Comparison of ENCODE assay signal across 11 mouse cellular contexts in genomic region chr15:86091201-86091997, GRCm38 (mm10). TPM values are rescaled to one million over a fixed set of nuclear protein-coding genes. Genes with fewer than 3 reads are reported as not detected.
DNase-seq lines count a peak whose midpoint lies in the region; ATAC-seq lines count a peak whose summit lies in the region.
"Had no signal": no experiment of that assay in that cellular context is flagged by ENCODE, and none has a peak within 500 bp of the region (broad histone marks: within the 10 kb centered on the region; RNA-seq: fewer than 3 reads in every experiment).

No protein-coding gene starts in this region.

- H3K4me1 ChIP-seq in forebrain, embryonic 10.5 days, result peaks cover 44% of the 10 kb centered on the region
- peaks cover 42% of the 10 kb centered on the region for H3K4me1 ChIP-seq in forebrain, embryonic 12.5 days
- H3K4me1 ChIP-seq in kidney, embryonic 14.5 days (ENCODE audit: control insufficient read depth, insufficient read depth, low read length), result peaks cover 37% of the 10 kb centered on the region
- peaks cover 60% of the 10 kb centered on the region for H3K4me1 ChIP-seq in neural tube, embryonic 13.5 days (replicated peaks)

- 0 out of 2 replicates have a peak overlapping the region, but pooled peaks have one; percentile 56 for H3K27ac ChIP-seq in forebrain, embryonic 10.5 days
- no peak overlapping the region; the same call in 1 of the 2 replicates for H3K27ac ChIP-seq in forebrain, embryonic 12.5 days
- H3K27ac ChIP-seq in kidney, embryonic 14.5 days (ENCODE audit: low read depth, low read length), result peak overlapping the region; percentile 83; the same call in 1 of the 2 replicates
- peak overlapping the region; percentile 81; the same call in 1 of the 2 replicates for H3K27ac ChIP-seq in neural tube, embryonic 13.5 days (replicated peaks)
- H3K27ac ChIP-seq: midbrain, embryonic 12.5 days had no signal

- no peak overlapping the region for H3K4me2 ChIP-seq in forebrain, embryonic 12.5 days
- H3K4me2 ChIP-seq in kidney, embryonic 14.5 days (replicated peaks; ENCODE audit: low read depth, low read length), result no peak overlapping the region
- no peak overlapping the region for H3K4me2 ChIP-seq in neural tube, embryonic 13.5 days
- H3K4me2 ChIP-seq: midbrain, embryonic 12.5 days had no signal

- no peaks in the 10 kb centered on the region for H3K27me3 ChIP-seq in forebrain, embryonic 10.5 days (ENCODE audit: poor library complexity, severe bottlenecking)
- no peaks in the 10 kb centered on the region for H3K27me3 ChIP-seq in forebrain, embryonic 12.5 days
- no peaks in the 10 kb centered on the region for H3K27me3 ChIP-seq in kidney, embryonic 14.5 days (ENCODE audit: control insufficient read depth, insufficient read depth, low read length)
- no peaks in the 10 kb centered on the region for H3K27me3 ChIP-seq in neural tube, embryonic 13.5 days
- H3K27me3 ChIP-seq: midbrain, embryonic 12.5 days had no signal

- peaks cover 36% of the 10 kb centered on the region for H3K36me3 ChIP-seq in forebrain, embryonic 10.5 days (replicated peaks)
- H3K36me3 ChIP-seq in forebrain, embryonic 12.5 days (replicated peaks), result peaks cover 15% of the 10 kb centered on the region
- H3K36me3 ChIP-seq in kidney, embryonic 14.5 days (ENCODE audit: control insufficient read depth, insufficient read depth, low read length), result no peaks in the 10 kb centered on the region; the same call in 1 of the 2 replicates
- H3K36me3 ChIP-seq in neural tube, embryonic 13.5 days, result peaks cover 19% of the 10 kb centered on the region; the same call in 1 of the 2 replicates

- DNase-seq in forebrain, embryonic 10.5 days (ENCODE audit: extremely low spot score, low spot score), result no peak
- no peak for DNase-seq in kidney, postnatal 10 days
- DNase-seq in neural tube, embryonic 10.5 days (ENCODE audit: extremely low spot score, low spot score), result no peak
- DNase-seq in testis, postnatal 10 days (ENCODE audit: low spot score), result no peak
- DNase-seq in ovary, postnatal 36 days (ENCODE audit: low spot score), result no peak
- DNase-seq: thymus, postnatal 4 days had no signal

- H3K9me3 ChIP-seq in forebrain, embryonic 10.5 days, result no peaks in the 10 kb centered on the region
- H3K9me3 ChIP-seq in forebrain, embryonic 12.5 days, result no peaks in the 10 kb centered on the region
- no peaks in the 10 kb centered on the region for H3K9me3 ChIP-seq in kidney, embryonic 14.5 days (ENCODE audit: control insufficient read depth, low read length)
- no peaks in the 10 kb centered on the region for H3K9me3 ChIP-seq in neural tube, embryonic 13.5 days
- H3K9me3 ChIP-seq: midbrain, embryonic 12.5 days had no signal

- 93% methylated on average over 23 of the region's 23 CpGs for WGBS in forebrain, embryonic 10.5 days
- 91% methylated on average over 23 of the region's 23 CpGs for WGBS in forebrain, embryonic 12.5 days
- 82% methylated on average over 23 of the region's 23 CpGs for WGBS in kidney, embryonic 14.5 days
- 91% methylated on average over 23 of the region's 23 CpGs for WGBS in neural tube, embryonic 13.5 days

- H3K9ac ChIP-seq in forebrain, embryonic 12.5 days, result no peak overlapping the region
- no peak overlapping the region for H3K9ac ChIP-seq in kidney, embryonic 14.5 days (ENCODE audit: low read depth, low read length)
- peak overlapping the region; percentile 0; the same call in 1 of the 2 replicates for H3K9ac ChIP-seq in neural tube, embryonic 13.5 days
- H3K9ac ChIP-seq: midbrain, embryonic 12.5 days had no signal

- no peak for ATAC-seq in forebrain, embryonic 12.5 days (ENCODE audit: low FRiP score)
- no peak for ATAC-seq in kidney, embryonic 14.5 days (ENCODE audit: low FRiP score, low TSS enrichment)
- ATAC-seq in neural tube, embryonic 13.5 days (ENCODE audit: low read depth), result no peak
- ATAC-seq: inflammation-experienced regulatory T-cells, adult 6 months had no signal

- H3K4me3 ChIP-seq in forebrain, embryonic 10.5 days, result no peak overlapping the region
- H3K4me3 ChIP-seq in forebrain, embryonic 12.5 days (replicated peaks), result no peak overlapping the region
- no peak overlapping the region for H3K4me3 ChIP-seq in kidney, embryonic 14.5 days (ENCODE audit: low read length)
- H3K4me3 ChIP-seq in neural tube, embryonic 13.5 days, result no peak overlapping the region
- H3K4me3 ChIP-seq: midbrain, embryonic 12.5 days had no signal

RNA-seq across cellular contexts. Expression of gene Gramd4, which starts 33.9 kb away (rescaled TPM):
- polyA plus RNA-seq in forebrain, embryonic 10.5 days (2016; fragmentation: Nextera tagmentation; extraction: Ambion mirVana), result 13.9 and 16.2 TPM in 2 replicates
- 33.4 and 36.6 TPM in 2 replicates for polyA plus RNA-seq in forebrain, embryonic 12.5 days (2016; fragmentation: Nextera tagmentation; extraction: Ambion mirVana)
- polyA plus RNA-seq in kidney, embryonic 14.5 days (2014; fragmentation: Nextera tagmentation; extraction: Ambion mirVana), result 6.5 and 9.7 TPM in 2 replicates
- polyA plus RNA-seq in neural tube, embryonic 13.5 days (2015; fragmentation: Nextera tagmentation; extraction: Ambion mirVana), result 32.5 TPM in 2 replicates

RNA-seq across cellular contexts. Expression of gene Celsr1, which starts 57.8 kb away (rescaled TPM):
- polyA plus RNA-seq in forebrain, embryonic 10.5 days (2016; fragmentation: Nextera tagmentation; extraction: Ambion mirVana), result 2.4 and 2.6 TPM in 2 replicates
- polyA plus RNA-seq in forebrain, embryonic 12.5 days (2016; fragmentation: Nextera tagmentation; extraction: Ambion mirVana), result 7.3 and 7.9 TPM in 2 replicates
- 6.8 and 8.8 TPM in 2 replicates for polyA plus RNA-seq in kidney, embryonic 14.5 days (2014; fragmentation: Nextera tagmentation; extraction: Ambion mirVana)
- polyA plus RNA-seq in neural tube, embryonic 13.5 days (2015; fragmentation: Nextera tagmentation; extraction: Ambion mirVana), result 1.8 TPM in 2 replicates
